Comparison of ENCODE assay signal across 18 mouse cellular contexts in genomic region chr4:8278159-8278558, GRCm38 (mm10). TPM values are rescaled to one million over a fixed set of nuclear protein-coding genes. Genes with fewer than 3 reads are reported as not detected.
DNase-seq lines count a peak whose midpoint lies in the region; ATAC-seq and TF ChIP-seq lines count a peak whose summit lies in the region.
"Had no signal": no experiment of that assay in that cellular context is flagged by ENCODE, and none has a peak within 500 bp of the region (broad histone marks: within the 10 kb centered on the region; RNA-seq: fewer than 3 reads in every experiment).

No protein-coding gene starts in this region.

- no peaks in the 10 kb centered on the region for H3K36me3 ChIP-seq in forebrain, postnatal 0 days (ENCODE audit: insufficient read depth)
- H3K36me3 ChIP-seq in forebrain, embryonic 11.5 days (ENCODE audit: control insufficient read depth, insufficient read depth, low read length) = no peaks in the 10 kb centered on the region
- H3K36me3 ChIP-seq: G1E had no signal

- no peak for ATAC-seq in forebrain, postnatal 0 days
- ATAC-seq in forebrain, embryonic 11.5 days (replicated peaks; ENCODE audit: low FRiP score) = no peak
- peak; percentile 93 for ATAC-seq in frontal cortex, adult (ENCODE audit: low TSS enrichment)
- ATAC-seq: activated CD4-positive, CD25-positive, alpha-beta regulatory T cell, adult 4 months; CD4-positive, CD25-positive, alpha-beta regulatory T cell, adult 4 months; Patski had no signal

- no peaks in the 10 kb centered on the region for H3K9me3 ChIP-seq in forebrain, postnatal 0 days (ENCODE audit: low read length)
- H3K9me3 ChIP-seq in forebrain, embryonic 11.5 days (ENCODE audit: control insufficient read depth, low read length) = no peaks in the 10 kb centered on the region
- H3K9me3 ChIP-seq: G1E had no signal

- H3K4me3 ChIP-seq in forebrain, postnatal 0 days (ENCODE audit: low read depth, low read length) = no peak overlapping the region
- no peak overlapping the region for H3K4me3 ChIP-seq in forebrain, embryonic 11.5 days (ENCODE audit: low read depth, low read length)

- H3K27me3 ChIP-seq in forebrain, postnatal 0 days (ENCODE audit: insufficient read depth, low read length) = no peaks in the 10 kb centered on the region
- no peaks in the 10 kb centered on the region for H3K27me3 ChIP-seq in forebrain, embryonic 11.5 days (ENCODE audit: control insufficient read depth, insufficient read depth, low read length)
- H3K27me3 ChIP-seq: CH12.LX, Patski had no signal

- WGBS in forebrain, postnatal 0 days = 74% methylated on average over 2 of the region's 2 CpGs
- 91% methylated on average over 2 of the region's 2 CpGs for WGBS in forebrain, embryonic 11.5 days

- TF ChIP-seq CTCF in forebrain, postnatal 0 days (IDR thresholded peaks at IDR 0.05; ENCODE audit: low read depth) = no peak

- no peak overlapping the region for H3K27ac ChIP-seq in forebrain, postnatal 0 days (ENCODE audit: low read depth, low read length)
- H3K27ac ChIP-seq in forebrain, embryonic 11.5 days (ENCODE audit: low read depth, low read length) = no peak overlapping the region

- H3K4me1 ChIP-seq in forebrain, postnatal 0 days (ENCODE audit: insufficient read depth) = no peaks in the 10 kb centered on the region
- no peaks in the 10 kb centered on the region for H3K4me1 ChIP-seq in forebrain, embryonic 11.5 days (replicated peaks; ENCODE audit: control insufficient read depth, insufficient read depth, low read length)

- no peak overlapping the region for H3K9ac ChIP-seq in forebrain, postnatal 0 days
- H3K9ac ChIP-seq in forebrain, embryonic 11.5 days (ENCODE audit: low read length) = no peak overlapping the region

- no peak overlapping the region for H3K4me2 ChIP-seq in forebrain, postnatal 0 days (ENCODE audit: low read depth)
- H3K4me2 ChIP-seq in forebrain, embryonic 11.5 days (ENCODE audit: low read depth, low read length, severe bottlenecking) = no peak overlapping the region

- DNase-seq in forebrain, postnatal 0 days = peak; percentile 15
- no peak for DNase-seq in forebrain, embryonic 11.5 days (ENCODE audit: low spot score)
- no peak for DNase-seq in frontal cortex, postnatal 25 days (ENCODE audit: low spot score in 2 of 2)
- DNase-seq in brain, adult 2 months (ENCODE audit: low read depth, low spot score) = peak; percentile 19
- peak; percentile 16 for DNase-seq in telencephalon, adult 2 months (ENCODE audit: low read depth, low spot score)
- no peak for DNase-seq in kidney, adult 8-10 months
- DNase-seq in gastrocnemius, postnatal 25 days = no peak
- DNase-seq: adrenal gland, postnatal 10 days; B cell, adult 2 months; cerebellum, adult 11 months; cerebellum, adult 11-12 months; cerebellum, adult 18-20 months had no signal

RNA-seq across cellular contexts. Expression of gene Car8, which starts 39.3 kb away (rescaled TPM):
- 11.1 and 14.2 TPM in 2 replicates for total RNA-seq in forebrain, postnatal 0 days (2014; rRNA removed)
- 7.9 and 12.9 TPM in 2 replicates for polyA plus RNA-seq in forebrain, postnatal 0 days (2015; fragmentation: Nextera tagmentation; extraction: Ambion mirVana)
- 2.0 and 2.3 TPM in 2 replicates for polyA plus RNA-seq in forebrain, embryonic 11.5 days (2014; fragmentation: Nextera tagmentation; extraction: Ambion mirVana)
- 1 to 10 TPM; 2.5 to 2.8 TPM for total RNA-seq in gastrocnemius, postnatal 25 days (2021)
- total RNA-seq: CH12.LX, G1E had no signal
- polyA plus RNA-seq: activated CD4-positive, CD25-positive, alpha-beta regulatory T cell, adult 4 months; CD4-positive, CD25-positive, alpha-beta regulatory T cell, adult 4 months; G1E; Patski had no signal

Comparison
In these comparisons a context has a peak if more than half of its experiments do, and no peak if none do; other contexts are left out.
1. DNase-seq: peak in forebrain, postnatal 0 days (single experiment), brain, adult 2 months (single experiment) and telencephalon, adult 2 months (single experiment); none in forebrain, embryonic 11.5 days (single experiment), frontal cortex, postnatal 25 days (0 of 2), kidney, adult 8-10 months (0 of 2) and gastrocnemius, postnatal 25 days (single experiment).